Mouse (Mus musculus): Measurements from ENCODE around the gene Gjc2.

Gene Gjc2

DNA sequence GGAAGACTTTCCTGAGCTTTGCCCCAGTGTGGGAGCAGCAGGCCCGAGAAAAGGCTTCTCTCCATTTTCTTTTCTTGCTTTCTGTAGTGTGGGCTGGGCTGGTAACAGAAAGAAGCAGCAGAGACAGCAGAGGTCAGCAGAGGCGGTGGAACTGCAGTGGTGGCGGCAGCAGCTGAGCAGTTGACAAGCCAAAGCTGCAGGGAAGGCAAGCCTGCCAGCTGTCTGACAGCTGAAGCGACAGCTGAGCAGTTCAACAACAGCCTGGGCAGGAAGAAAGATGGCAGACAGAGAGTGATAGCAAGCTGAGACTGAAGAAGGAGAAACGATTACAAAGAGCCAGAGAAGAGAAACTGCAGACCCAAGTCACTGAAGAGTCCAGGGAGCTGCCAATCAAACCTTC is 21.6 kb downstream of the Gjc2 start:
- DNase-seq (ENCODE audit: low spot score in 2 of 2): no peak

- no peak for DNase-seq (ENCODE audit: low spot score in 2 of 2)
Observed at GRCm38 (mm10) chr11:59159558-59159957, 23.5 kb downstream of the Gjc2 start.

- no peak for DNase-seq (ENCODE audit: low spot score in 2 of 2)
Observed at GRCm38 (mm10) chr11:59159099-59159498, 23.9 kb downstream of the Gjc2 start.

- no peak for DNase-seq (ENCODE audit: low spot score in 2 of 2)
Observed at GRCm38 (mm10) chr11:59155900-59156299, 27.1 kb downstream of the Gjc2 start.

DNA sequence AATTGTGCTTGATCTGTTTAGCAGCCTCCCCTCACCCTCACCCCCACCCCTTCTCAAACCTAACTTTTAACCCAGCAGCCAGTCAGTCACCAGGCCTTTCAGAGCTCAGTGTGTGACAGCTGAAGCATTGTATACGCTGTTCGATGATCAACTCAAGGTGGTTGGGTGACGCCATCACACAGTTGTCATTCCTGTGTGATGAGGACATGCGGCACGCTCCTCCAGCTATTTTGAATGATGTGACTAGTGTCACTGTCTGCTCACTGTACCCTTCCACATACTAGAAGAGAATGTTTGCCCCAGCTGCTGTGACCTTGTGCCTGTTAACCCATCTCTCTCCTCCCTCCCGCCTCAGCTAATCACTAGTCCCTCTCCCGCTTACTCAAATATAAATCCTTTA is 28.8 kb downstream of the Gjc2 start:
- no peak for DNase-seq (ENCODE audit: low spot score in 2 of 2)

- DNase-seq (ENCODE audit: low spot score in 2 of 2): no peak
Observed at GRCm38 (mm10) chr11:59151729-59152128, 31.3 kb downstream of the Gjc2 start.

- DNase-seq (ENCODE audit: low spot score in 2 of 2): no peak
Observed at GRCm38 (mm10) chr11:59149302-59149701, 33.7 kb downstream of the Gjc2 start.

DNA sequence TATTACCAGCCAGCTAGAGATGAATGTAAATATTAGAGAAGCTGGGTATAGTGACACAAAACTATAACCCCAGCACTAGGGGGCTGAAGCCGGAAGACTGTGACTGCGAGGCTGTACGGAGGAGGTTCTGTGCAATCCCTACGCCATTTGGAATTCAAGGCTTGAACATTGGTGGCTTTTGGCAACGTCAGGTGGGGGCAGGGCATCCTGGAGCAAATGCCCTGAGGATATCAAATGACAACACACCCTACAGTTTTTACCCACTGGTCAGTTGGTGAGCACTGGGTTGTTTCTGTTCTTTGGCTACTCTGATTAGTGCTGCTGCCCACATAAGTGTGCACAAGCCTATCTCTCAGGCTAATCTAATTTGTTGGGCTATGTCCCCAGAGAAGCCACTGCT is 40.1 kb downstream of the Gjc2 start:
- no peak for DNase-seq (ENCODE audit: low spot score in 2 of 2)

- peak in 1 of 2 experiments; percentile 26 for DNase-seq (ENCODE audit: low spot score in 2 of 2)
Observed at GRCm38 (mm10) chr11:59141772-59142370, 41.1 kb downstream of the Gjc2 start.

DNA sequence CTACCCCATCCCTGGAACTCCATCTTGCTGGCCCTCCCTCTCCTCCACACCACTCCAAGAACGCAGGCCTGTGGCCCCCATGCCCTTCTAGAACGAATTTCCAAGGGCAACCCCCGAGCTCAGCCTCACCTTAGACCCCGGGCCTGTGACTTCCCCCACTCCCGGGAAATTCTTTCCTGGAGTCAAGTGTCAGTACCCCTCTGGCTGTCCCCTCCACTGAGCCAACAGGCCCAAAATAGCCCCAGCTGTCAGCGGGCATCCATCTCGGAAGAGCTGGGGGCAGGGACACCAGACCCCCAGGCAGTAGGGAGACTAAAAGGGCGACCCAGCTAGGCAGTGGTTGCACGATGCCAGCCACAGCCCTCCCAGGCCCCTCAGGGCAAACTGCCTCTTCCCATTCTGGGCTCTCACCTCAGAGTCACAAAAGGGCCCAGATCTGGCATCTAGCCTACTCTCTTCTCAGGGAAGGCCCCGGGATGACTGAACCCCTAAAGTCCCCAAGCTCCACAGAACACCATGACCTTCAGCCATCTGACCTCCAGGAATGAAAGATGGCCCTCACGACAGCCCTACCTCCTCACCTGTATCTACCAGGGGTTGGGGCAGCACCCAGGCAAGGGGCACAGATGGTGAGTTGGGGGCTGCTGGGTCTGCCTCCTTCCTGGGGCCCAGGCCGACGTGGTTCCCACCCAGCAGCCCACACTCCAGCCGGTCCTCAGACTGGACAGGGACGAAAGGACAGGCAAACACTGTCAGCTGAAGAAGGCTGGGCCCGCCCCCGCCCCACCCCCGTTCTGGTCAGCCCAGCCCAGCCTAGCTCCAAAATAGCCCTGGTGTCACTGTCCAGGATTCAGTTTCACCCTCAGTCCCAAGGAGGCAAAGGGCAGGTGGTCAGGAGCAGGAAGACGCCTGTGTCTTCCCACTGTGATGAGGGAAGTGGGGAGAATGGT is 44.2 kb downstream of the Gjc2 start:
- no peak for DNase-seq (ENCODE audit: low spot score in 2 of 2)

DNA sequence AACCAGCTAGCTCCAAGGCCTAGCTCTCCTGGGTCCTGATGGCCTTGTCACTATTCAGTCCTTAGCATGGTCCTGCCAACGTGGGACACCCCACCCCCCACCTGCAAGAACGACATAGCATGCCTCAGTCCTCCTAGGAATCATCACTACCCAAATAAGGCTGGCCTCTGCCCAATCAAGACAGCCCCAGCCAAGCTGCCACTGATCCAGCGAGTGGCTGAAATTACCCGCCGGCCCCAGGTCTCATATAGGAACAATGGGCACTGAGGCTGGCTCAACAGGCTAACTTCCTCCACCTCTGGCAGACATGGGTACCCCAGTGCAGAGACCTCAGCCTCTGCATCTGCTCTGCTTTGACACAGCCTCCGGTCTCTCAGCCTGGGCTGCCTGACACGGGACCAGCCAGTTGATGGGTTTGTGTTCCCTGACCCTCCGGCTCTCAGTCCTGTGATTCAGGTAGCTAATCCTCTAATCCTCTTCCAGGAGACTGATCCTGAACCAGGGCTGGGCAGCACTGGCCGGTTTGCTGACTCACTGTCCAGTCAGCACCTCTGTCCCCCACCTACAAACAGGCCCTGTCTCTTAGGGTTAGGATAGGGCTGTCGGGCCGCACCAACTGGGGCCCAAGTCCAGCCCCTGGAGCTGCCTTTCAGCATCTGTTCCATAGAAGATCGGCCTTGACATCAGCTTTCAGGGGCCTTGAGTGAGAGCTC is 45.9 kb downstream of the Gjc2 start:
- DNase-seq (ENCODE audit: low spot score in 2 of 2): no peak

GRCm38 (mm10) chr11:59135904-59136452 is 47.0 kb downstream of the Gjc2 start, which contains the start of gene Obscn:
TSS of gene Obscn (minus strand) at chr11:59136402.
- no peak for DNase-seq (ENCODE audit: low spot score in 2 of 2)

- no peak for DNase-seq (ENCODE audit: low spot score in 2 of 2)
Observed at GRCm38 (mm10) chr11:59135051-59135820, 47.8 kb downstream of the Gjc2 start.

DNA sequence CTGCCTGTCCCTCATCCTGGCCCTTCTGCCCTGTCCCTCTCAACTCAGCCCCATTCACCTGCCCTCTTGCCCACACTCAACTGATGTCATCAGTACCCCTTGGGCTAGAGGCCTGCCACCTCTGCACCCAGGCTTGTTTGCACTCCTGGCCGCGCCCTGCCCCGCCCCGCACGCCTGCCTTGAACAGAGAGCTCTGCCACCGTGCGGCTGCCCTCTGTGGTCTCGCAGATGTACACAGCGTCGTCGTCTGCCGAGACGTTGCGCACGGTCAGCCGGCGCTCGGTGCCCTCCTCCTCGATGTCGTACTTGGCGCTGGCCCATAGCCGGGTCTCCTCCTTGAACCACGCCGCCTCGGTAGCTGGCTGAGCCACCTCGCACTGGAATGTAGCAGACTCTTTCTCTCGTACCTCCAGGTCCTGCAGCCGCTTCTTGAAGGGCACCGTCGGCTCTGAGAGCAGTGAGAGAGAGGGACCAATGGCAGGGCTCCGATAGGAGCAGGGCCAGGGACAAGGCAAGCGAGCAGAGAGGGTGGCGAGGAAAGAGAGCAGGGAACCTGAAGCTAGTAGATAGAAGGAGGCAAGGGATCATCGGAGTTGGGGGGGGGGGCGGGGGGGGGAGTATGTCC is 48.5 kb downstream of the Gjc2 start:
- DNase-seq (ENCODE audit: low spot score in 2 of 2): peak; percentile 39 to 57

- no peak for DNase-seq (ENCODE audit: low spot score in 2 of 2)
Observed at GRCm38 (mm10) chr11:59132065-59132464, 50.9 kb downstream of the Gjc2 start.

- no peak for DNase-seq (ENCODE audit: low spot score in 2 of 2)
Observed at GRCm38 (mm10) chr11:59131348-59131919, 51.6 kb downstream of the Gjc2 start.

DNA sequence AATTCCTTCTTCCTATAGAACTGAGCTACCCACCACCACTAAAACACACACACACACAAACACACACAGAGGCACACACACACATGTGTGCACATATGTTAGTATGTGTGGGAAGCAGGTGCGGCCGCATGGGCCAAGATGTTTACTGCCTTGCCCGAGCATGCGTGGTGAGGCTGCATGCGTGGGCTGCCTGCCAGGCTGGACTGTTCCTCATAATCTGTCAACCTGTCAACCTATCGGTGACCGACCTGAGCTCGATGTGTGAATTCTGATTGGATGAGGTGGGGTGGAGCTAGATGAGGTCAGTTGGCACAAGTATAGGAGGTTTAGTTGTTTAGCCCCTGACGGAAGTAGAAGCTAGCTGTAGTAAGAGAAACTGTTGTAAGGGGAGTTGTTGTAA is 52.2 kb downstream of the Gjc2 start:
- DNase-seq (ENCODE audit: low spot score in 2 of 2): no peak

All from urinary bladder, adult 18-20 months (tissue).